Mouse (Mus musculus) retina, adult 2 months (tissue): Measurements from ENCODE around the gene Fshb.

ENCODE experiments used
- DNase-seq: peaks from one replicate; pipeline ENCODE4 v3.0.0-alpha.2; 2012; ENCODE audit warnings: low read depth, low spot score

The Fshb gene

GRCm38 (mm10) chr2:107059556-107059955 lies at the start of gene Fshb:
Gene Fshb (minus strand): TSS chr2:107059656.
- no peak for DNase-seq

GRCm38 (mm10) chr2:107084256-107084655 lies 24.8 kb upstream of the Fshb start:
- no peak for DNase-seq

GRCm38 (mm10) chr2:107083071-107083885 lies 23.8 kb upstream of the Fshb start:
- peak; percentile 25 for DNase-seq

- DNase-seq: no peak
Observed at GRCm38 (mm10) chr2:107063260-107063659, 3.8 kb upstream of the Fshb start.

- no peak for DNase-seq
Observed at GRCm38 (mm10) chr2:107045955-107046354, 13.5 kb downstream of the Fshb start.

- no peak for DNase-seq
Observed at GRCm38 (mm10) chr2:107040816-107041215, 18.6 kb downstream of the Fshb start.

GRCm38 (mm10) chr2:107035980-107036379 lies 23.5 kb downstream of the Fshb start:
- DNase-seq: no peak

GRCm38 (mm10) chr2:107024694-107025093 lies 34.8 kb downstream of the Fshb start:
- DNase-seq: no peak

GRCm38 (mm10) chr2:107022713-107023112 lies 36.7 kb downstream of the Fshb start:
- no peak for DNase-seq

GRCm38 (mm10) chr2:107019331-107019730 lies 40.1 kb downstream of the Fshb start:
- no peak for DNase-seq

- DNase-seq: no peak
Observed at GRCm38 (mm10) chr2:107013161-107013560, 46.3 kb downstream of the Fshb start.

GRCm38 (mm10) chr2:107012318-107012717 lies 47.1 kb downstream of the Fshb start:
- no peak for DNase-seq

GRCm38 (mm10) chr2:107010160-107010559 lies 49.3 kb downstream of the Fshb start:
- DNase-seq: no peak

- DNase-seq: no peak
Observed at GRCm38 (mm10) chr2:107006378-107006777, 53.1 kb downstream of the Fshb start.
